Mouse (Mus musculus): ENCODE results near the gene Ptprj.

DNA sequence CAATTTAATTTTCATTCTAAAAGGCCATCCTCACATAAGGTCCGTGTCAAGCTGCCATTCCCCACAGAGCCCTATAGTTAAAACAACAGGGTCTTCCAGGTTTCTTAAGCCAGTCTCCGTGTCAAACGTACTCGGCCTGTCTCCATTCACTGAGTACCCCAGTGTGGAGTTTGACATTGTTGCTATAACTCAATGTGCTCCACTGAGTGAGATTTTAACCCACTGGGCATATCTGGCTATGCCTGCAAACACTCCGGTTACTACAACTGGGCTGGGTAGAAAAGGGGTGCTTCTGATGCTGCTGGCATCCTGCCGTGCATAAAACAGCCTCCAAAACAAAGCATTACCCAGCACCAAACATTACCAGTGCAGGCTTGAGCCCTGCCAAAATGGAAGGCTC, 53.5 kb downstream of the Ptprj start:
- TF ChIP-seq FLI1 (IDR thresholded peaks at IDR 0.05; ENCODE audit: low read length) = no peak
- TF ChIP-seq GATA1 (IDR thresholded peaks at IDR 0.05; ENCODE audit: borderline replicate concordance, low read length) = no peak
